Mouse (Mus musculus): ENCODE data around the gene Smyd1. TPM values are rescaled to one million over a fixed set of nuclear protein-coding genes. Genes with fewer than 3 reads are reported as not detected.
A peak's percentile ranks its signal among the peaks of the same experiment; 100 is the strongest.

Gene Smyd1
- total and polyA plus RNA-seq, 3 experiments = 0.08 to 0.37 (median 0.08) TPM

- no peaks in the 10 kb centered on the region for H3K79me2 ChIP-seq (replicated peaks; ENCODE audit: control insufficient read depth, extremely low read depth, insufficient read depth, poor library complexity, severe bottlenecking)
- H3K36me3 ChIP-seq (replicated peaks in 1 of 2; ENCODE audit: control insufficient read depth in 1 of 2, insufficient read depth in 1 of 2, low read length in 1 of 2) = no peaks in the 10 kb centered on the region
- peak overlapping the region; percentile 33; the same call in 1 of the 2 replicates for H3K27ac ChIP-seq (ENCODE audit: insufficient read depth, low read depth)
- H3K27me3 ChIP-seq (replicated peaks) = no peaks in the 10 kb centered on the region
- DNase-seq (ENCODE audit: extremely low read depth) = peak; percentile 50
- in situ Hi-C loops (cut with MboI; ENCODE audit: low pct_ligation_motif_present, low pct_unique_long_range_greater_than_20kb, low sequenced_read_pairs) (no loop called here), dilution Hi-C loops (cut with MboI; ENCODE audit: extremely low pct_ligation_motif_present, extremely low pct_unique_long_range_greater_than_20kb, low sequenced_read_pairs) (no loop called here)
- peak overlapping the region; percentile 72 for H3K4me2 ChIP-seq (ENCODE audit: insufficient read depth, low read depth, poor library complexity, severe bottlenecking)
- peaks cover 11 to 58% of the 10 kb centered on the region in 2 experiments for H3K4me1 ChIP-seq (ENCODE audit: control insufficient read depth in 1 of 2, insufficient read depth in 2 of 2)
- no peak for TF ChIP-seq ZMIZ1 (IDR thresholded peaks at IDR 0.05; ENCODE audit: low read depth, low read length)
- TF ChIP-seq USF1 (IDR thresholded peaks at IDR 0.05; ENCODE audit: low read depth, low read length) = no peak
- peak; percentile 51; the same call in 1 of the 2 replicates for TF ChIP-seq RCOR1 (conservative IDR thresholded peaks at IDR 0.05; ENCODE audit: low read depth, low read length)
- 0 out of 2 replicates have a peak, but pooled peaks have one; percentile 10 for TF ChIP-seq EP300 (IDR thresholded peaks at IDR 0.05; ENCODE audit: low read length)
- TF ChIP-seq HCFC1 (IDR thresholded peaks at IDR 0.05; ENCODE audit: low read depth, low read length) = no peak
- no peak for TF ChIP-seq MAX (IDR thresholded peaks at IDR 0.05; ENCODE audit: low read length)
- TF ChIP-seq MEF2A (IDR thresholded peaks at IDR 0.05; ENCODE audit: borderline replicate concordance, low read depth, low read length) = peak; percentile 38; the same call in 1 of the 2 replicates
- TF ChIP-seq POLR2AphosphoS2 (IDR thresholded peaks at IDR 0.05; ENCODE audit: low read depth, low read length) = no peak
- peak; percentile 38; the same call in 1 of the 2 replicates for TF ChIP-seq POLR2A (IDR thresholded peaks at IDR 0.05; ENCODE audit: low read depth, low read length)
- TF ChIP-seq TBP (conservative IDR thresholded peaks at IDR 0.05; ENCODE audit: low read depth, low read length) = peak; percentile 13; the same call in 1 of the 2 replicates
- TF ChIP-seq TCF12 (IDR thresholded peaks at IDR 0.05; ENCODE audit: low read depth, low read length) = peak; percentile 50; the same call in 1 of the 2 replicates
- no peak; the same call in 1 of the 2 replicates for TF ChIP-seq MXI1 (IDR thresholded peaks at IDR 0.05; ENCODE audit: low read depth, low read length)
- TF ChIP-seq MAFK (IDR thresholded peaks at IDR 0.05; ENCODE audit: insufficient replicate concordance, low read length) = no peak
- peak overlapping the region; percentile 31 to 46 (median 44) for H3K4me3 ChIP-seq (replicated peaks in 1 of 3; ENCODE audit: low read depth in 2 of 3, low read length in 2 of 3, poor library complexity in 1 of 3)
- no peaks in the 10 kb centered on the region for H3K9me3 ChIP-seq (replicated peaks; ENCODE audit: low read length)
- H3K9ac ChIP-seq (ENCODE audit: insufficient read depth, low read depth) = peak overlapping the region; percentile 59
These were observed 124.1 kb downstream of the Smyd1 start for GRCm38 (mm10) chr6:71197636-71198535.

GRCm38 (mm10) chr6:71196107-71196506 is 125.9 kb downstream of the Smyd1 start:
- no peak for DNase-seq (ENCODE audit: extremely low read depth)
- Histone ChIP-seq H3K36me3 (replicated peaks in 1 of 2; ENCODE audit: control insufficient read depth in 1 of 2, insufficient read depth in 1 of 2, low read length in 1 of 2) (no peaks in the 10 kb centered on the region), H3K27me3 (replicated peaks) (no peaks in the 10 kb centered on the region), H3K79me2 (replicated peaks; ENCODE audit: control insufficient read depth, extremely low read depth, insufficient read depth, poor library complexity, severe bottlenecking) (no peaks in the 10 kb centered on the region), H3K9me3 (replicated peaks; ENCODE audit: low read length) (no peaks in the 10 kb centered on the region), H3K9ac (ENCODE audit: insufficient read depth, low read depth) (no peak overlapping the region), H3K4me2 (ENCODE audit: insufficient read depth, low read depth, poor library complexity, severe bottlenecking) (no peak overlapping the region), H3K4me1 (ENCODE audit: control insufficient read depth in 1 of 2, insufficient read depth in 2 of 2) (peaks cover 9 to 55% of the 10 kb centered on the region in 2 experiments), H3K4me3 (replicated peaks in 1 of 3; ENCODE audit: low read depth in 2 of 3, low read length in 2 of 3, poor library complexity in 1 of 3) (no peak overlapping the region), H3K27ac (ENCODE audit: insufficient read depth, low read depth) (no peak overlapping the region)
- TF ChIP-seq SMC3 (IDR thresholded peaks at IDR 0.05; ENCODE audit: low read depth, low read length) (no peak), SIN3A (IDR thresholded peaks at IDR 0.05; ENCODE audit: low read length) (no peak), GABPA (IDR thresholded peaks at IDR 0.05; ENCODE audit: insufficient replicate concordance, low read depth, low read length) (no peak), CHD1 (IDR thresholded peaks at IDR 0.05; ENCODE audit: low read depth, low read length) (no peak), MXI1 (IDR thresholded peaks at IDR 0.05; ENCODE audit: low read depth, low read length) (no peak), MEF2A (IDR thresholded peaks at IDR 0.05; ENCODE audit: borderline replicate concordance, low read depth, low read length) (no peak), IRF4 (IDR thresholded peaks at IDR 0.05; ENCODE audit: low read depth, low read length) (no peak), POLR2AphosphoS2 (IDR thresholded peaks at IDR 0.05; ENCODE audit: low read depth, low read length) (no peak), TBP (conservative IDR thresholded peaks at IDR 0.05; ENCODE audit: low read depth, low read length) (no peak), NRF1 (IDR thresholded peaks at IDR 0.05; ENCODE audit: low read depth, low read length) (no peak), EP300 (IDR thresholded peaks at IDR 0.05; ENCODE audit: low read length) (no peak)
- in situ Hi-C loops (cut with MboI; ENCODE audit: low pct_ligation_motif_present, low pct_unique_long_range_greater_than_20kb, low sequenced_read_pairs) (no loop called here), dilution Hi-C loops (cut with MboI; ENCODE audit: extremely low pct_ligation_motif_present, extremely low pct_unique_long_range_greater_than_20kb, low sequenced_read_pairs) (no loop called here)
